Mouse (Mus musculus): ENCODE data around the gene BC055324. TPM values are rescaled to one million over a fixed set of nuclear protein-coding genes. Genes with fewer than 3 reads are reported as not detected.

Gene BC055324
- polyA plus RNA-seq, 1 experiment from 2014 or later = 5.7 TPM

- no peaks in the 10 kb centered on the region for H3K27me3 ChIP-seq
- WGBS = 72% methylated on average over 6 of the region's 6 CpGs
- no peak overlapping the region for H3K27ac ChIP-seq (replicated peaks)
- H3K4me2 ChIP-seq = no peak overlapping the region
- H3K4me3 ChIP-seq = no peak overlapping the region
- no peaks in the 10 kb centered on the region for H3K9me3 ChIP-seq
- no peaks in the 10 kb centered on the region for H3K36me3 ChIP-seq
- ATAC-seq (ENCODE audit: low read depth) = no peak
- no peak overlapping the region for H3K9ac ChIP-seq
- no peaks in the 10 kb centered on the region for H3K4me1 ChIP-seq (replicated peaks)
Measured at GRCm38 (mm10) chr1:164001831-164002452, 7.3 kb upstream of the BC055324 start.

- Histone ChIP-seq H3K9me3 (no peaks in the 10 kb centered on the region), H3K4me3 (peak overlapping the region; percentile 75), H3K27ac (replicated peaks) (peak overlapping the region; percentile 80; the same call in 1 of the 2 replicates), H3K9ac (peak overlapping the region; percentile 79), H3K36me3 (no peaks in the 10 kb centered on the region), H3K27me3 (no peaks in the 10 kb centered on the region), H3K4me2 (peak overlapping the region; percentile 66), H3K4me1 (replicated peaks) (peaks cover 19% of the 10 kb centered on the region)
- no peak for ATAC-seq (ENCODE audit: low read depth)
- WGBS = 49% methylated on average over 2 of the region's 2 CpGs
Measured at GRCm38 (mm10) chr1:163995609-163995913, 965 bp upstream of the BC055324 start.

- H3K4me3 ChIP-seq = peak overlapping the region; percentile 75
- H3K9ac ChIP-seq = peak overlapping the region; percentile 79
- H3K4me2 ChIP-seq = peak overlapping the region; percentile 65
- no peaks in the 10 kb centered on the region for H3K27me3 ChIP-seq
- H3K9me3 ChIP-seq = no peaks in the 10 kb centered on the region
- peaks cover 19% of the 10 kb centered on the region for H3K4me1 ChIP-seq (replicated peaks)
- H3K36me3 ChIP-seq = no peaks in the 10 kb centered on the region
- no peak overlapping the region for H3K27ac ChIP-seq (replicated peaks)
- WGBS = under 1% methylated on average over 38 of the region's 38 CpGs
- ATAC-seq (ENCODE audit: low read depth) = peak; percentile 20
Measured at GRCm38 (mm10) chr1:163994173-163994720, 349 bp downstream of the BC055324 start.

GRCm38 (mm10) chr1:163992371-163992770 is 2.2 kb downstream of the BC055324 start:
- Histone ChIP-seq H3K4me2 (no peak overlapping the region), H3K27me3 (no peaks in the 10 kb centered on the region), H3K9ac (no peak overlapping the region), H3K4me3 (no peak overlapping the region), H3K9me3 (no peaks in the 10 kb centered on the region), H3K27ac (replicated peaks) (no peak overlapping the region), H3K4me1 (replicated peaks) (peaks cover 19% of the 10 kb centered on the region), H3K36me3 (no peaks in the 10 kb centered on the region)
- no peak for ATAC-seq (ENCODE audit: low read depth)
- WGBS = 87% methylated on average over 4 of the region's 4 CpGs

- Histone ChIP-seq H3K27me3 (no peaks in the 10 kb centered on the region), H3K4me3 (no peak overlapping the region), H3K9me3 (no peaks in the 10 kb centered on the region), H3K9ac (no peak overlapping the region), H3K4me2 (no peak overlapping the region), H3K27ac (replicated peaks) (no peak overlapping the region), H3K36me3 (peaks cover 16% of the 10 kb centered on the region; the same call in 1 of the 2 replicates), H3K4me1 (replicated peaks) (no peaks in the 10 kb centered on the region)
- ATAC-seq (ENCODE audit: low read depth) = no peak
- WGBS = 87% methylated on average over 1 of the region's 1 CpGs
Measured at GRCm38 (mm10) chr1:163976515-163976914, 18.1 kb downstream of the BC055324 start.

- Histone ChIP-seq H3K27me3 (no peaks in the 10 kb centered on the region), H3K9me3 (no peaks in the 10 kb centered on the region), H3K4me2 (no peak overlapping the region), H3K9ac (no peak overlapping the region), H3K36me3 (peaks cover 8% of the 10 kb centered on the region; the same call in 1 of the 2 replicates), H3K27ac (replicated peaks) (no peak overlapping the region), H3K4me1 (replicated peaks) (no peaks in the 10 kb centered on the region), H3K4me3 (no peak overlapping the region)
- WGBS = 94% methylated on average over 2 of the region's 2 CpGs
- ATAC-seq (ENCODE audit: low read depth) = no peak
Measured at GRCm38 (mm10) chr1:163975088-163975487, 19.5 kb downstream of the BC055324 start.

- H3K9ac ChIP-seq = no peak overlapping the region
- H3K27me3 ChIP-seq = no peaks in the 10 kb centered on the region
- H3K4me3 ChIP-seq = no peak overlapping the region
- ATAC-seq (ENCODE audit: low read depth) = no peak
- WGBS = 98% methylated on average over 1 of the region's 1 CpGs
- H3K27ac ChIP-seq (replicated peaks) = no peak overlapping the region
- no peaks in the 10 kb centered on the region for H3K4me1 ChIP-seq (replicated peaks)
- H3K36me3 ChIP-seq = peaks cover 8% of the 10 kb centered on the region; the same call in 1 of the 2 replicates
- no peaks in the 10 kb centered on the region for H3K9me3 ChIP-seq
- H3K4me2 ChIP-seq = no peak overlapping the region
Measured at GRCm38 (mm10) chr1:163974471-163974870, 20.1 kb downstream of the BC055324 start.

GRCm38 (mm10) chr1:163964008-163964689 is 30.4 kb downstream of the BC055324 start:
- no peak for ATAC-seq (ENCODE audit: low read depth)
- H3K36me3 ChIP-seq = peaks cover 26% of the 10 kb centered on the region
- 93% methylated on average over 10 of the region's 10 CpGs for WGBS
- H3K27ac ChIP-seq (replicated peaks) = no peak overlapping the region
- H3K4me1 ChIP-seq (replicated peaks) = no peaks in the 10 kb centered on the region
- H3K9me3 ChIP-seq = no peaks in the 10 kb centered on the region
- H3K27me3 ChIP-seq = no peaks in the 10 kb centered on the region
- no peak overlapping the region for H3K4me3 ChIP-seq
- no peak overlapping the region for H3K9ac ChIP-seq
- H3K4me2 ChIP-seq = no peak overlapping the region

GRCm38 (mm10) chr1:163958036-163958435 is 36.6 kb downstream of the BC055324 start:
- Histone ChIP-seq H3K9ac (no peak overlapping the region), H3K4me1 (replicated peaks) (no peaks in the 10 kb centered on the region), H3K9me3 (no peaks in the 10 kb centered on the region), H3K27me3 (no peaks in the 10 kb centered on the region), H3K4me3 (no peak overlapping the region), H3K4me2 (no peak overlapping the region), H3K27ac (replicated peaks) (no peak overlapping the region), H3K36me3 (peaks cover 44% of the 10 kb centered on the region)
- 87% methylated on average over 3 of the region's 3 CpGs for WGBS
- no peak for ATAC-seq (ENCODE audit: low read depth)

GRCm38 (mm10) chr1:163953396-163953795 is 41.2 kb downstream of the BC055324 start:
- Histone ChIP-seq H3K4me1 (replicated peaks) (no peaks in the 10 kb centered on the region), H3K27me3 (no peaks in the 10 kb centered on the region), H3K4me3 (no peak overlapping the region), H3K9me3 (no peaks in the 10 kb centered on the region), H3K27ac (replicated peaks) (no peak overlapping the region), H3K9ac (no peak overlapping the region), H3K36me3 (peaks cover 75% of the 10 kb centered on the region), H3K4me2 (no peak overlapping the region)
- WGBS = 94% methylated on average over 2 of the region's 2 CpGs
- ATAC-seq (ENCODE audit: low read depth) = no peak

GRCm38 (mm10) chr1:163942056-163942455 is 52.5 kb downstream of the BC055324 start:
- Histone ChIP-seq H3K9me3 (no peaks in the 10 kb centered on the region), H3K9ac (no peak overlapping the region), H3K27ac (replicated peaks) (no peak overlapping the region), H3K36me3 (peaks cover 92% of the 10 kb centered on the region), H3K4me3 (no peak overlapping the region), H3K4me1 (replicated peaks) (no peaks in the 10 kb centered on the region), H3K4me2 (no peak overlapping the region), H3K27me3 (no peaks in the 10 kb centered on the region)
- 74% methylated on average over 6 of the region's 6 CpGs for WGBS
- ATAC-seq (ENCODE audit: low read depth) = no peak

GRCm38 (mm10) chr1:163934591-163934990 is 60.0 kb downstream of the BC055324 start:
- WGBS = 91% methylated on average over 2 of the region's 2 CpGs
- Histone ChIP-seq H3K4me2 (no peak overlapping the region), H3K36me3 (peaks cover 62% of the 10 kb centered on the region), H3K4me3 (no peak overlapping the region), H3K4me1 (replicated peaks) (peaks cover 18% of the 10 kb centered on the region), H3K27me3 (no peaks in the 10 kb centered on the region), H3K9ac (no peak overlapping the region), H3K9me3 (no peaks in the 10 kb centered on the region), H3K27ac (replicated peaks) (no peak overlapping the region)
- no peak for ATAC-seq (ENCODE audit: low read depth)

Data from neural tube, embryonic 13.5 days (tissue).